Mouse (Mus musculus) limb, embryonic 15.5 days (tissue): ENCODE measurements around the gene Slc22a12. TPM values are rescaled to one million over a fixed set of nuclear protein-coding genes. Genes with fewer than 3 reads are reported as not detected.

Source experiments
- microRNA-seq: library from miRNA; unstranded; fragments of <30 nt; microRNA quantifications from one replicate; pipeline ENCODE4, GENCODE M21; 2016
- polyA plus RNA-seq: library from polyadenylated mRNA; unstranded; fragments of >200 nt; fragmentation: Nextera tagmentation; extraction: Ambion mirVana; gene quantifications from 2 replicates; pipeline ENCODE4 v1.2.1, GENCODE M21; 2015

Slc22a12 gene
- polyA plus RNA-seq, 1 experiment from 2014 or later = not detected

Small RNA genes within 50 kb of the gene (microRNA-seq; reads per million reads assigned to microRNA genes)
- gene Gm26460 = not detected

Other genes with a start within 250 kb of the Slc22a12 start
- gene Cdc42bpg, start 236.6 kb downstream of the Slc22a12 start, polyA plus RNA-seq = 1.4 and 2.0 TPM in 2 replicates
- gene Men1, start 208.1 kb downstream of the Slc22a12 start, polyA plus RNA-seq = 81.5 and 81.7 TPM in 2 replicates
- gene Map4k2, start 201.9 kb downstream of the Slc22a12 start, polyA plus RNA-seq = 14.6 and 16.2 TPM in 2 replicates
- 115 TPM in 2 replicates for gene Sf1, start 179.3 kb downstream of the Slc22a12 start, polyA plus RNA-seq
- 23.4 and 89.0 TPM in 2 replicates for gene Pygm, start 158.6 kb downstream of the Slc22a12 start, polyA plus RNA-seq
- gene Rasgrp2, start 143.7 kb downstream of the Slc22a12 start, polyA plus RNA-seq = 35.8 and 38.8 TPM in 2 replicates
- gene Nrxn2, start 124.3 kb downstream of the Slc22a12 start, polyA plus RNA-seq = 0.96 and 1.4 TPM in 2 replicates